Mouse (Mus musculus) left cerebral cortex, postnatal 14 days (tissue): ENCODE data around the gene Mprip. TPM values are rescaled to one million over a fixed set of nuclear protein-coding genes. Genes with fewer than 3 reads are reported as not detected.

ENCODE experiments used
- DNase-seq, 2 experiments: peaks; one replicate each; pipeline ENCODE4 v3.0.0; 2021 to 2022; ENCODE audit warnings: low spot score in 2 of 2, mixed read lengths in 1 of 2
- intact Hi-C: fragments of 180-260 bp; cut with DNase I; formaldehyde crosslinking; loops from one replicate; pipeline ENCODE4 v1.15.1; 2025
- total RNA-seq, 2 experiments: library from RNA; stranded (reverse); gene quantifications; 2 replicates each; pipeline ENCODE4 v1.2.3; 2021

The Mprip gene
- total RNA-seq, 2 experiments from 2014 or later = 249 to 264 TPM

DNA sequence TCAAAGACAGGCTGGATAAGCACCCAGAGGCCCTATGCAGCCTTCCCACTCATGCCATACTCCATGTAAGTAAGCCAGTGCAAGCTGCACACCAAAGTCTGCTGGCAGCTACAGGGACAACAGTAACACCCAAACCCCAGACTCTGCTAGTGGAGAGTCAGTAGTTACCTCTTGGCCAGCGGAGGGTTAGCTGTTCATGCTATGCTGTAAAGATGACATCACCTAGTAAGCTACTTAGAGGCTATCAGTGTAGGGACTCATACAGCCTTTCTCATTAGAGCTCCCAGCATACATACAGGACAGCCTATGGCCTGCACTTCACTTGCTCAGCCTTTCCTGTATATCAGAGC, 117.7 kb downstream of the Mprip start:
- DNase-seq = no peak
- intact Hi-C loops = no loop called here

GRCm38 (mm10) chr11:59779406-59779805, 118.3 kb downstream of the Mprip start:
- intact Hi-C loops = no loop called here

GRCm38 (mm10) chr11:59780241-59780640, 119.1 kb downstream of the Mprip start:
- DNase-seq = no peak
- intact Hi-C loops = no loop called here

More at GRCm38 (mm10) chr11:59779406-59779805, 118.3 kb downstream of the Mprip start:
- no peak for DNase-seq

GRCm38 (mm10) chr11:59782091-59782590, 121.0 kb downstream of the Mprip start:
- intact Hi-C loops = no loop called here
- DNase-seq = no peak

- no peak for DNase-seq
- intact Hi-C loops = no loop called here
Measured at GRCm38 (mm10) chr11:59783591-59783990, 122.5 kb downstream of the Mprip start.

GRCm38 (mm10) chr11:59786444-59787198, 125.5 kb downstream of the Mprip start:
- DNase-seq = no peak
- intact Hi-C loops = no loop called here

DNA sequence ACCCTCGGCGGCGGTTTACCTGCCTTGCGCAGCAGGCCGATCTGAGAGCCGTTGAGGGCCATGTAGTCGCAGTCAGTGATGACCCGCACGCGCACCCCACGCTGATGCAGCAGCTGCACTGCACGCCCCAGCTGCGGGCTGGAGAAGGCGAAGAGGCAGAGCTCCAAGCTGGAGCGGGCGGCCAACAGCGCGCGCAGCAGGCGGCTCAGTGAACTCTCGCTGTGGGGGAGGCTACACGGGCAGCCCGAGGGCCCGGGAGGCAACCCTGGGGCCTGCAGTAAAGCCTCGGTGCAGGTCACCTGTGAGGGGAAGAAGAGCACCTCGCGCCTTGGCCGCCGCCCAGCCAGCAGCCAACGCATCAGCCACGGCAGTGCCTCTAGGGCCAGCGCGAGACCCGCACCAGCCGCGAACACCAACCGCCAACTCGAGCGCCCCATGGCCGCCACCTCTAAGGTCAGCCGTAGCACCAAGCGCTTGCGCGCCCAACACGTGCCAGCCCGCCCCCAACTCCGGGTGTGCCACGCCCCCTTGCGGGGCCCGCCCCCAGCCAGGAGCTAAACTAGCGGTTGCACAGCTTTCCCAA, 126.2 kb downstream of the Mprip start, which contains the start of gene Pld6:
Gene Pld6, minus strand, starts transcription at position 447 of the 583 bp plus-strand sequence.
- intact Hi-C loops = no loop called here
- DNase-seq = no peak

DNA sequence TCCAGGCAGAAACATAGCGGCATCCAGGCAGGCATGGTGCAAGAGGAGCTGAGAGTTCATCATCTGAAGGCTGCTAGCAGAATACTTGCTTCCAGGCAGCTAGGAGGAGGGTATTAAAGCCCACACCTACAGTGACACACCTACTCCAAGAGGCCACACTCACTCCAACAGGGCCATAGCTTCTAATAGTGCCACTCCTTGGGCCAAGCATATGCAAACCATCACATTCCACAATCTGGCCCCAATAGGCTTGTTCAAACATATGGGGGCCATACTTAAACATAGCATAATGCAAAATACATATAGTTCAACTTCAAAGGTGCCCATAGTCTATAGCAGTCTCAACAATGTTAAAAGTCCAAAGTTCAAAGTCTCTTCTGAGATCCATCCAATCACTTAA, 128.2 kb downstream of the Mprip start:
- DNase-seq = no peak
- intact Hi-C loops = no loop called here

- DNase-seq = no peak
- intact Hi-C loops = no loop called here
Measured at GRCm38 (mm10) chr11:59793390-59793789, 132.3 kb downstream of the Mprip start.

DNA sequence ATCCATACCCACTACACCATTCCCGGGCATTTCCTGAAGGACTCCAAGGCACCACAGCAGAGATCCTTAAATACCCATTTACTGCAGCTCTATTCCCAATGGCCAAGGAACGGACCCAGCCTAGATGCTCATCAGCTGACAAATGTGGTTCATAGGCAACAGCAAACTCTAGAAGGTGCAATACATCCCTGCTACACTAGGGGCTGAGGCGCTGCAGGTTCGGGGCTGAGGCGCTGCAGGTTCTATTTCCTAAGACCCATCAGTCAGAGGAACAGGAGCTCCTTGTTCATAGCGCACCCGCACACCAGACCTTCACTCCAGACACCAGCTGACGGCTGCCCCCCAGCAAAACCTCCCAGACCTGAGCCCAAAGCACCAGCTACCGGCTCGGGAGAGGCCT, 139.3 kb downstream of the Mprip start:
- intact Hi-C loops = no loop called here
- no peak for DNase-seq

GRCm38 (mm10) chr11:59801881-59802280, 140.8 kb downstream of the Mprip start:
- DNase-seq = no peak
- intact Hi-C loops = no loop called here

DNA sequence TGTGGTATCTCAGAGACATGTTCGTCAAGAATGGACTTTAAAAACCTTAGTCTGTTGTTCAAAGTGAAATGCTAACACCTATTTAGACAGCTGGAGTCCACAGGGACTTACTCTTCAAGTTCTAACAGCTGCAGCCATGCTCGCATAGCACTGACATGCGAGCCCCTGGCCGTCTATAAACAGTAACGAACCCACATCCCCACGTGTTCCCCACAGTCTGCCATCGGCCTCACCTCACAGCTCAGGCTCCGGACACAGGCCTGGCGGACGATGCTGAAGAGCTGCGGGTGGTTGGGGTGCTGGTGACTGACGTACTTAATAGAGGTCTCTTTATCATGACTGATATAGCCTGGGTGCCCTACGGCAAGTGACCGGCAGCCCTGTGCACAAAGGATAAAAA, 142.4 kb downstream of the Mprip start:
- intact Hi-C loops = no loop called here
- no peak for DNase-seq

DNA sequence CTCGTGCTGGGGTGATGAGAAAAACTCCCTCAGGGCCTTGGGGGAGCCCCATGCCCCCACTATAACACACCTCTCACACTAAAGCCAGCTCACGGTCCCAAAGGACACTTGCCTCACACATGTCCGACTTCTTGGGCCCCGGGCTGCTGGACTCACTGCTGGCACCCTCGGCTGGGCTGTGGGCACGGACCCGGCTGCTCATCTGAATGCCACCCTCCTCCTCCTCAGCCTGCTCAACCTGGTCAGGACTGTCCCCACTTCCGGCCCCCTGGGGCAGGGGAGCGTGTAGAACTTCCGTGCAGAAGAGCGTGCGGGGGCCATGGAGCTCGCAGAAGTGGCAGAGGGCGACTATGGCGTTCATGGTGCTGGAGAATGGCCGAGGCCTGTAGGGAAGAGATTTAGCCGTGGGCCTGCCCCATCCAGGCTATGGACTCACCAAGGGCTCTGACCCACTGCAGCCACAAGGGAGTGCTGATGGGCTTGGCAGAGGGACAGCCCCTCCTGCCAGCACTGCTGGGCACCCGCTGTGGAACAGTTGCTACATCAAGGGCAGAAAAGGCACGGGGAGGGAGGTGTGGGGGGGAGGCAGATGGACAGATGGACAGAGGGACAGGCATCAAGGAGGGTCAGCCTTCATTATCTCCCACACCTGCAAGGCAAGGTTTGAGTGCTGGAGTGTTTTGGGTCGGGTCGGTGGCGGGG, 143.5 kb downstream of the Mprip start:
- DNase-seq = no peak
- intact Hi-C loops = no loop called here

- no peak for DNase-seq
- intact Hi-C loops = no loop called here
Measured at GRCm38 (mm10) chr11:59805256-59805655, 144.2 kb downstream of the Mprip start.

- no peak for DNase-seq
- intact Hi-C loops = no loop called here
Measured at GRCm38 (mm10) chr11:59805656-59806055, 144.6 kb downstream of the Mprip start.

- intact Hi-C loops = no loop called here
- DNase-seq = no peak
Measured at GRCm38 (mm10) chr11:59808170-59808960, 147.3 kb downstream of the Mprip start.

- intact Hi-C loops = no loop called here
- DNase-seq = peak in 1 of 2 experiments; percentile 40
Measured at GRCm38 (mm10) chr11:59809071-59809669, 148.1 kb downstream of the Mprip start.

- intact Hi-C loops = no loop called here
- peak; percentile 78 to 85 for DNase-seq
Measured at GRCm38 (mm10) chr11:59809670-59810474, 148.8 kb downstream of the Mprip start, which contains the start of gene Flcn. Gene Flcn (minus strand): TSS chr11:59810016.
